Mouse (Mus musculus) erythroblast, embryonic 14.5 days (primary cell): Measurements from ENCODE around the gene Gm20509.

Experiments used
- GATA1 ChIP-seq: IDR thresholded peaks from 2 replicates; pipeline ENCODE4 v1.6.1; 2012; ENCODE audit warnings: low read length, inconsistent platforms, mixed read lengths
- TAL1 ChIP-seq: IDR thresholded peaks from 3 replicates; pipeline ENCODE4 v1.6.1; 2012; ENCODE audit warnings: low read length, inconsistent platforms, mixed read lengths

DNA sequence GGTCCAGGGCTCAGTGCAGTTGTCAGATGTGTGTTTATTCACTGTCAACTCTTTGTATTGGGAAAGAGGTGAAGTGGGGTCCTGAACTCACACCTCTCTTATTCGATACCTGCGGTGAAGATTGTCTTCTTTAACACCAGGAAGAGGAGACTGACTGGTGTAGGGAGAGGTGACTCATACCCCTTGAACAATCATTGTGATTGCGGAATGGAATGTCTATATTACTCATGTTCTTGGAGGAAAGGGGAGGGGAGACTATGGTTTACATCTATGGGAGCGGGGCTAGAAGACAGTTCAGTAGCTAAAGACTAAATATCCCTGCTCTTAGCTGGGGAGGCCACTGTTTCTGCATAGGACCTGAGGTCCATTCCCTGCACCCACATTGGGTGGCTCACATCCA lies 28.3 kb downstream of the Gm20509 start:
- no peak for TF ChIP-seq TAL1
- no peak for TF ChIP-seq GATA1
